Mouse (Mus musculus): ENCODE measurements around the gene Lsr.

DNA sequence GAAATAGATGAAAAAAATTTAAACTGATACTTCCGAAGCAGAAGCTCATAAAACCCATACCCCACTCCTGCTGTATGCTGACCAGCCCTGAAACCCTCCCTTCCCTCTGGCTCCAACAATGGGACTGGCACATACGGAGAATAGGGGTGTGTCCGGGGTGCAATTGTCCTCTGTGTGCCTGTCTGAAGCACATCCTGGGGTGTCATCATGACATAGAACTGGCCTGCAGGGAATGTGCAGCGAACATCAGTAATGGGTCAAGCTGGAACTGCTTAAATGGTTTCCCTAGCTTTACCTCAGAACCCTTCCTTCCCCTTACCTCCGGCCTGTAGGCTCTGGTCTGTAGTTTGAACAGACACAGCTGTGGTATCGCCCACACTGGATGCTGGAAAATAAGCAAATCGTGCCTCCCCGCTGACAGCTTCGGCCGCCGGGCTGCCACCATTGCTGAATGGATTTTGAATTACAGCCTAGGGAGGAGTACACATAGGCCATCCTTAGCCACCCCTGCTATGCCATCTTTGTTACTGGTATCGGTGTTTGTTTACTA, 18.2 kb downstream of the Lsr start:
- TF ChIP-seq CTCF (IDR thresholded peaks at IDR 0.05; ENCODE audit: borderline replicate concordance, control insufficient read depth, extremely low read depth, insufficient read depth, low read length, poor library complexity) (no peak), POLR2A (IDR thresholded peaks at IDR 0.05; ENCODE audit: control insufficient read depth, extremely low read depth, insufficient read depth, low read length, poor library complexity) (no peak)
